Mouse (Mus musculus) cortical plate, adult 2 months (tissue): ENCODE data around the gene Cldn34b2. TPM values are rescaled to one million over a fixed set of nuclear protein-coding genes. Genes with fewer than 3 reads are reported as not detected.
"Not testable (repeated sequence)": the region's sequence is repeated elsewhere in the genome, so short reads cannot be mapped to it uniquely, and the experiment has no call there.

ENCODE experiments used
- H3K27ac ChIP-seq: fragments of 200-500 bp; 2 replicates; pipeline ENCODE4 v1.5.1; 2012; ENCODE audit warnings: low read length, control low read depth, inconsistent platforms; ENCODE audit not compliant: insufficient read depth
- H3K4me1 ChIP-seq: fragments of 200-500 bp; 2 replicates; pipeline ENCODE4 v1.6.1; 2011; ENCODE audit warnings: low read length; ENCODE audit not compliant: control insufficient read depth, insufficient read depth
- H3K4me3 ChIP-seq: fragments of 200-500 bp; 2 replicates; pipeline ENCODE4 v1.5.1; 2011; ENCODE audit warnings: mild to moderate bottlenecking, low read length, control low read depth; ENCODE audit not compliant: insufficient read depth
- CTCF ChIP-seq: fragments of 200-500 bp; IDR thresholded peaks from 2 replicates; pipeline ENCODE4 v1.5.1; 2011; ENCODE audit warnings: mild to moderate bottlenecking, control low read depth, low read length; ENCODE audit not compliant: insufficient read depth; ENCODE audit errors: extremely low read depth
- POLR2A ChIP-seq: fragments of 200-500 bp; IDR thresholded peaks from 2 replicates; pipeline ENCODE4 v1.6.1; 2011; ENCODE audit warnings: mild to moderate bottlenecking, low read length, control low read depth; ENCODE audit not compliant: insufficient read depth; ENCODE audit errors: extremely low read depth
- polyA plus RNA-seq: library from polyadenylated mRNA; depleted of rRNA; stranded (reverse); fragments of >200 nt; gene quantifications from 2 replicates; pipeline ENCODE4 v1.2.3, GENCODE M21; 2012; rRNA removed

The Cldn34b2 gene
- polyA plus RNA-seq: not detected in 2 replicates

DNA sequence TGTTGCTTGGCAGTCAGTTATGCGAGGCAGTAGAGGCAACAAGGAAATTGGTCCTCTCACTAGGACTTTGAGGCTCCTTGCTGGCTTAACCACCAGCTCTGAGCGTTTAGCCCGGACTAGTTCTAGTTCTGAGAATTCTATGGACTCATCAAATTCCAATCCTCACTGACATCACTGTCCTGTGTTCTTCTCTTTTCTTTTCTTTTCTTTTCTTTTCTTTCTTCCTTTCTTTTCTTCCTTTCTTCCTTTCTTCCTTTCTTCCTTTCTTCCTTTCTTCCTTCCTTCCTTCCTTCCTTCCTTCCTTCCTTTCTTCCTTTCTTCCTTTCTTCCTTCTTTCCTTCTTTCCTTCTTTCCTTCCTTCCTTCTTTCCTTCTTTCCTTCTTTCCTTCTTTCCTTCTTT, at the start of gene Cldn34b2:
Cldn34b2 (minus strand) TSS at position 101 of the 400 bp plus-strand sequence.
- not testable (repeated sequence) for H3K4me1 ChIP-seq, H3K27ac ChIP-seq, H3K4me3 ChIP-seq

GRCm38 (mm10) chrX:155177640-155178039, 49.4 kb upstream of the Cldn34b2 start:
- Histone ChIP-seq H3K27ac (no peak overlapping the region), H3K4me3 (no peak overlapping the region), H3K4me1 (no peaks in the 10 kb centered on the region)
- TF ChIP-seq CTCF (no peak), POLR2A (no peak)

DNA sequence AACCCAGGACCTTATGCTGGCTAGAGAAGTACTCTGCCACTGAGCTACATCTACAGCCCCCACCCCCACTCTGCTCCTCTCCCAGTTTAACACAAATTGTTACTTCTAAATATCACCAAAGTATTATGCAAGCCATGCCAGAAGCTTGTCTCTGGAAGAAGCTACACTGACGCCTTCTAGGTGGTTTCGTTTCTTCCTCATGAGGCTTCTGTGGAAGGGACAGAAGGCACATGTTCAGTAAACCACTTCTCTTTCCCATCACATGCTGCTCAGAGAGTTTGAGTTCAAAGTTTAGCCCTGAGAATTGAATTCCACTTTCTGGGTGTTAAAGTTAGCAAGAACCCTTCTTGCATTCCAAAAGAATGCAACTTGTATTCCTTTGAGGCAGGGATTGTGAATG, 49.0 kb upstream of the Cldn34b2 start:
- TF ChIP-seq POLR2A (no peak), CTCF (no peak)
- H3K4me3 ChIP-seq: no peak overlapping the region
- no peaks in the 10 kb centered on the region for H3K4me1 ChIP-seq
- no peak overlapping the region for H3K27ac ChIP-seq

DNA sequence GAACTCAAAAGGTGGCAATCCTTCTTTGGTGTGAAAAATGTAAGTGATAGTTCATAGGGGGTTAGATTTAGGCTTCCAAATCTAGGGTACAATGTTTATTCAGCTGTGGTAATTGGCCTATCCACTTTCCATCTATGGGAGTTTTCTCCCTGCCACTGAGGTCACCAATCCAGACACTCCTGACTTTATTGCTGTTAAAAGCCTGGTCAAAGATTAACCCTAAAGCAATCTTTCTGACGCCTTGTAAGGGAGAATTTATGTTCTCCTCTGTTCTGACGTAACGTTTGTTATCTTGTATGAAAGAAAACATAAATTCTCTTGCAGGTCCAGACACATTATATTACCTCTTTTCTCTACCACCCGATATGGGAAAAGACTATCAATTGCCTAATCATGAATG, 47.4 kb upstream of the Cldn34b2 start:
- H3K4me3 ChIP-seq: no peak overlapping the region
- H3K4me1 ChIP-seq: no peaks in the 10 kb centered on the region
- no peak for TF ChIP-seq POLR2A
- no peak for TF ChIP-seq CTCF
- no peak overlapping the region for H3K27ac ChIP-seq

DNA sequence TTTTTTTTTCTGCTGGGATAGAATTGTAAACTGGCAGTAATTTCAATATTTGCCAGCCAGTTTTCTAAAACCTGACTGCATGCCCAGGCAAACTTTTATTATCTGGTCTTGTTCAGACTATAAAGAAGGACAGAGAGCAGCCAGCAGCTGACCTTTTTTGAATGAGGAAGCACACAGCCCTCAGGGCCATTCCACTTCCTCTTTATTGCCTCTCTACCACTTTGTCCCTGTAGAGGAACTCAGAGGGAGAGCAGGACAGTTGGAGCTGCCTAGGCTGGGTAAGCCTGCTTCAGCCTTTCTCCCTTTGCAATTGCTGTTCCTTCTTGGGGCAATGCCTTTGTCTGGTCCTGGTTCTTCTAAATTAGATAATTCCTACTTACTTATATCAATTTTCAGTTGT, 44.1 kb upstream of the Cldn34b2 start:
- Histone ChIP-seq H3K4me3 (no peak overlapping the region), H3K4me1 (no peaks in the 10 kb centered on the region), H3K27ac (no peak overlapping the region)
- no peak for TF ChIP-seq POLR2A
- TF ChIP-seq CTCF: no peak

GRCm38 (mm10) chrX:155171754-155172153, 43.5 kb upstream of the Cldn34b2 start:
- TF ChIP-seq POLR2A (no peak), CTCF (no peak)
- no peaks in the 10 kb centered on the region for H3K4me1 ChIP-seq

GRCm38 (mm10) chrX:155169886-155170285, 41.7 kb upstream of the Cldn34b2 start:
- Histone ChIP-seq H3K4me3 (no peak overlapping the region), H3K4me1 (no peaks in the 10 kb centered on the region), H3K27ac (no peak overlapping the region)
- no peak for TF ChIP-seq CTCF
- no peak for TF ChIP-seq POLR2A

More at GRCm38 (mm10) chrX:155171754-155172153, 43.5 kb upstream of the Cldn34b2 start:
- no peak overlapping the region for H3K27ac ChIP-seq
- H3K4me3 ChIP-seq: no peak overlapping the region

GRCm38 (mm10) chrX:155167667-155168066, 39.5 kb upstream of the Cldn34b2 start:
- Histone ChIP-seq H3K27ac (no peak overlapping the region), H3K4me1 (no peaks in the 10 kb centered on the region), H3K4me3 (no peak overlapping the region)
- TF ChIP-seq CTCF (no peak), POLR2A (no peak)

DNA sequence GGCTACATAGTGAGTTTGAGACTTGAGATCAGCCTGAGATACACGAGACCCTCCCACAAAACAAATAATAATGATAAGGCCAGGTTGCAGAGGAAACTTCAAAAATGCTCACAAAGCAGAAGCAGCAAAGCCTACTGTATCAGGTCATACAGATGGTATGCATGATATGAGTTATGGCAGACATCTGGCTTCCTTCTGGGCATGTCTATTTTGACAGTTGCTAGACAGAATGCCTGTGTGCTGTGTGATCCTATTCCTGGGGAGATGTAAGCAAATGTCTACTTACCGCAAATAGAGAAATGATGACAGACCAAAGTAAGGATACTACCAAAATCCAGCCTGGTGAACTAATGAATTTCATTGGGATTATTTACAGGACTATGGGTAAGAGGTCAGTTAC, 38.1 kb upstream of the Cldn34b2 start:
- Histone ChIP-seq H3K4me3 (no peak overlapping the region), H3K4me1 (no peaks in the 10 kb centered on the region), H3K27ac (no peak overlapping the region)
- TF ChIP-seq POLR2A (no peak), CTCF (no peak)

DNA sequence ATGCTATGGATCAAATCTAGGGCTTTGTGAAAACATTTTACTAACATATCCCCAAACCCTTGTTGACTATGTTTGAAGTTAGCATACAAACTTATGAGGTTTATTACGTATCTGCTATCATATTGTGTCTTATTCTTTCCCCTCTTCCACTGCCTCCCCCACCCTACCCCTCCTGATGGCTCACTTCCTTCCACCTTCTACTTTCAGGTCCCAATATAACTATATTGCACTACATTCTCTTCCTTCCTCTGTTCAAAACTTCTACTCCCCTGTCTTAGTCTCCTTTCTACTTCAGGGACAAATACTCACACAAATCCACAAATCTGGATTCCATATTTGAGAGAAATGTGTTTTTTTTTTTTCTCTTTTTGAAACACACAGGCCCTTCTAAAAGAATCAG, 35.3 kb upstream of the Cldn34b2 start:
- TF ChIP-seq POLR2A: no peak
- TF ChIP-seq CTCF: no peak
- no peak overlapping the region for H3K27ac ChIP-seq
- no peaks in the 10 kb centered on the region for H3K4me1 ChIP-seq
- no peak overlapping the region for H3K4me3 ChIP-seq

DNA sequence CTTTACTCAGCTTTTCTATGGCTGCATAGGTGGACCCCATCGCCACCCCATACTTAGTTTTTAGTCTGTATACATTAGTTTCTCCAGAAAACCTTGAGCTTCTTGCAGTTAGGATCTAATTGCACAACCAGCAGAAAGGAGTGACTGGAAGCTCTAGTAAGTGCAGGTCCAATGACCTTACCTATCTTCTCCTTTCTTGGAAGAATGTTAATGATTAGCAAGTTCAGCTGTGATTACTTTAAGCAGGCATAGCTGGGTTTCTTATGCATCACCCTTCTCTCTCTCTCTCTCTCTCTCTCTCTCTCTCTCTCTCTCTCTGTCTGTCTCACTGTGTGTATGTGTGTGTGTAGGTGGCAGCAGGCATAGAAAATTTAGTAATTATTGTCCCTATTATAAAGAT, 23.7 kb upstream of the Cldn34b2 start:
- Histone ChIP-seq H3K4me3 (no peak overlapping the region), H3K4me1 (no peaks in the 10 kb centered on the region), H3K27ac (no peak overlapping the region)
- no peak for TF ChIP-seq POLR2A
- no peak for TF ChIP-seq CTCF
